Mouse (Mus musculus) C2C12 (cell line): Measurements from ENCODE around the gene Gtsf1l. TPM values are rescaled to one million over a fixed set of nuclear protein-coding genes. Genes with fewer than 3 reads are reported as not detected.

Experiments
- H3K27me3 ChIP-seq: one replicate; pipeline ENCODE4 v1.6.1; 2011; ENCODE audit not compliant: control insufficient read depth, insufficient read depth, insufficient read length
- H3K36me3 ChIP-seq: one replicate; pipeline ENCODE4 v1.6.1; 2011; ENCODE audit not compliant: control insufficient read depth, insufficient read depth
- H3K4me3 ChIP-seq: one replicate; pipeline ENCODE4 v1.5.1; 2011; ENCODE audit warnings: mild to moderate bottlenecking, control low read depth; ENCODE audit not compliant: poor library complexity, insufficient read depth, severe bottlenecking
- H3K79me2 ChIP-seq: one replicate; pipeline ENCODE4 v1.6.1; 2011; ENCODE audit not compliant: control insufficient read depth, insufficient read depth
- H3K79me3 ChIP-seq: one replicate; pipeline ENCODE4 v1.6.1; 2011; ENCODE audit warnings: low read depth, control low read depth
- H3ac ChIP-seq: one replicate; pipeline ENCODE3; 2011; ENCODE audit warnings: low read depth; ENCODE audit not compliant: control insufficient read depth, insufficient read length
- MAX ChIP-seq: IDR thresholded peaks from one replicate; pipeline ENCODE4 v1.6.1; 2011; ENCODE audit warnings: mild to moderate bottlenecking, control low read depth
- MYOD1 ChIP-seq: IDR thresholded peaks from one replicate; pipeline ENCODE4 v1.6.1; 2011; ENCODE audit warnings: low read depth; ENCODE audit not compliant: control insufficient read depth, insufficient read length
- USF1 ChIP-seq: IDR thresholded peaks from one replicate; pipeline ENCODE4 v1.6.1; 2011; ENCODE audit warnings: low read depth, mild to moderate bottlenecking, control low read depth, moderate library complexity
- microRNA-seq: library from miRNA; unstranded; fragments of <30 nt; microRNA quantifications from one replicate; pipeline ENCODE4, GENCODE M21; 2019; ENCODE audit warnings: borderline microRNAs expressed
- polyA plus RNA-seq: library from polyadenylated mRNA; unstranded; fragments of >200 nt; fragmentation: generic; extraction: Trizol; gene quantifications from one replicate; pipeline ENCODE4 v1.2.1, GENCODE M21; 2012; ENCODE audit warnings: missing spikeins

The Gtsf1l gene
- polyA plus RNA-seq, 1 experiment: 0.05 TPM

DNA sequence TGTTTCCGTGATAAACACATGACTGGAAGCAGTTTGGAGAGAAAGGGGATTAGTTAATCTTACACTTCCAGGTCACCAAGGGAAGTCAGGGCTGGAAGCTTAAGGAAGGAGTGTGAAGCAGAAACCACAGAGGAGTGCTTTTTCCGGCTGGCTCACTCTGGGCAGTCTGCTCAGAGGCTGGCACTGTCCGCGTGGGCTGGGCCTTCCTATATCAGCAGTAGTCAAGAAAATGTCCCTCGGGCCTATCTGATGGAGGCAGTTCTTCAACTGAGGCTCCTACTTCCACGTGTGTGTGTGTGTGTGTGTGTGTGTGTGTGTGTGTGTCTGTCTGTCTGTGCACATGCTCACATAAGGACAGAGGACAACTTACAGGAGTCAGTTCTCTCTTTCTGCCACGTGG is 47.7 kb downstream of the Gtsf1l start:
- Histone ChIP-seq H3K27me3 (no peaks in the 10 kb centered on the region), H3K4me3 (no peak overlapping the region), H3ac (no peak overlapping the region), H3K36me3 (peaks cover 51% of the 10 kb centered on the region), H3K79me3 (no peaks in the 10 kb centered on the region), H3K79me2 (no peaks in the 10 kb centered on the region)
- TF ChIP-seq USF1 (no peak), MYOD1 (no peak), MAX (no peak)

Small RNA genes within 50 kb of the gene (microRNA-seq; reads per million reads assigned to microRNA genes)
- not detected for gene Gm22174
- 0.80 reads per million, percentile 17 among the genes with 10 or more reads in this experiment for gene Mir7003

Other genes starting within 250 kb of the Gtsf1l start
- gene Srsf6, start 156.3 kb downstream of the Gtsf1l start, polyA plus RNA-seq: 119 TPM
- 0.01 TPM for gene L3mbtl1, start 144.4 kb downstream of the Gtsf1l start, polyA plus RNA-seq
- 0.07 TPM for gene Sgk2, start 100.5 kb downstream of the Gtsf1l start, polyA plus RNA-seq
- gene Ift52, start 70.5 kb downstream of the Gtsf1l start, polyA plus RNA-seq: 17.6 TPM
- 37.8 TPM for gene Mybl2, start 33.2 kb downstream of the Gtsf1l start, polyA plus RNA-seq
- 0.14 TPM for gene Tox2, start 115.3 kb upstream of the Gtsf1l start, polyA plus RNA-seq